Mouse (Mus musculus) midbrain, embryonic 14.5 days (tissue): ENCODE measurements around the gene Dmd. TPM values are rescaled to one million over a fixed set of nuclear protein-coding genes. Genes with fewer than 3 reads are reported as not detected.

ENCODE experiments used
- ATAC-seq: fragments of 200-750 bp; cut with Nextera tagmentation; 2 replicates; pipeline ENCODE4 v1.8.0; 2017; ENCODE audit warnings: moderate number of reproducible peaks, moderate library complexity; ENCODE audit not compliant: low FRiP score, low TSS enrichment
- DNase-seq: peaks from one replicate; pipeline ENCODE4 v3.0.0-alpha.2; 2015
- H3K27ac ChIP-seq: fragments of 300-500 bp; sonication (generic); replicated peaks from 2 replicates; pipeline ENCODE4 v1.5.1; 2014; ENCODE audit warnings: mild to moderate bottlenecking, low read depth, low read length, moderate library complexity
- H3K27me3 ChIP-seq: fragments of 300-500 bp; sonication (generic); 2 replicates; pipeline ENCODE4 v1.6.1; 2014; ENCODE audit warnings: low read length, control low read depth, mixed read lengths; ENCODE audit not compliant: control insufficient read depth, insufficient read depth
- H3K36me3 ChIP-seq: fragments of 300-500 bp; sonication (generic); 2 replicates; pipeline ENCODE4 v1.6.1; 2014; ENCODE audit warnings: low read length, control low read depth; ENCODE audit not compliant: control insufficient read depth, insufficient read depth
- H3K4me1 ChIP-seq: fragments of 300-500 bp; sonication (generic); 2 replicates; pipeline ENCODE4 v1.6.1; 2014; ENCODE audit warnings: mild to moderate bottlenecking, antibody characterized with exemption, low read length, control low read depth; ENCODE audit not compliant: control insufficient read depth, insufficient read depth
- H3K4me2 ChIP-seq: fragments of 300-500 bp; sonication (generic); 2 replicates; pipeline ENCODE4 v1.6.1; 2014; ENCODE audit warnings: mild to moderate bottlenecking, low read length, moderate library complexity
- H3K4me3 ChIP-seq: fragments of 300-500 bp; sonication (generic); replicated peaks from 2 replicates; pipeline ENCODE4 v1.5.1; 2014; ENCODE audit warnings: low read depth, low read length
- H3K9ac ChIP-seq: fragments of 300-500 bp; sonication (generic); replicated peaks from 2 replicates; pipeline ENCODE4 v1.6.1; 2014; ENCODE audit warnings: mild to moderate bottlenecking, low read length, moderate library complexity
- H3K9me3 ChIP-seq: fragments of 300-500 bp; sonication (generic); 2 replicates; pipeline ENCODE4 v1.6.1; 2016; ENCODE audit warnings: low read length, control low read depth, mixed read lengths; ENCODE audit not compliant: control insufficient read depth
- WGBS: fragments of 180-500 bp; shearing (Covaris S2); extraction: QIAGEN DNeasy Blood & Tissue Kit; methylation state at CpG from one replicate; pipeline ENCODE4 v1.1.7; 2014; 5-methylcytosine and 5-hydroxymethylcytosine counted together
- polyA plus RNA-seq: library from polyadenylated mRNA; unstranded; fragments of >200 nt; fragmentation: Nextera tagmentation; extraction: Ambion mirVana; gene quantifications from 2 replicates; pipeline ENCODE4 v1.2.1, GENCODE M21; 2014

Gene Dmd
- polyA plus RNA-seq, 1 experiment from 2014 or later = 29.0 TPM

DNA sequence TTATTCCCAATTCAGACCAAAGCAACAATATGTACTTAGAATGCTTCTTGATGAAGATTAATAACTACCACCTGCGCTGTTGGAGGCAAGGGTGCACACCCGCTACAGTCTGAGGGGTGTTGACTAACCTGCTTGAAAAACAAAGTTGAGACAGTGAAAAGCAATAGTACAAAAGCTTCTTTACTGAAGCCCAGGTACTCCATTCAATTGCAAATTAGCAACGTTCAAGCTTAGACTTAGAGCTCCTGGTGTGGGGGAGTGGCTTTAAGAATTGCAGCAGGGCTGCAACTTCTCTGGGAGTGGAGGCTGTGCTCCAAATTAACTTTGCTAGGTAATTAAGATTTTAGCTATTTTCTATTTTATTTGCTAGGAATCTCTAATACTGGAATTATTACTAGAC, 1495.3 kb downstream of the Dmd start:
- no peaks in the 10 kb centered on the region for H3K27me3 ChIP-seq
- DNase-seq (no peak), ATAC-seq (no peak)
- no peak overlapping the region for H3K9ac ChIP-seq
- H3K4me1 ChIP-seq = no peaks in the 10 kb centered on the region
- WGBS = 37% methylated on average over 3 of the region's 3 CpGs
- H3K4me3 ChIP-seq = no peak overlapping the region
- H3K4me2 ChIP-seq = no peak overlapping the region
- H3K27ac ChIP-seq = no peak overlapping the region
- H3K36me3 ChIP-seq = no peaks in the 10 kb centered on the region
- no peaks in the 10 kb centered on the region for H3K9me3 ChIP-seq

DNA sequence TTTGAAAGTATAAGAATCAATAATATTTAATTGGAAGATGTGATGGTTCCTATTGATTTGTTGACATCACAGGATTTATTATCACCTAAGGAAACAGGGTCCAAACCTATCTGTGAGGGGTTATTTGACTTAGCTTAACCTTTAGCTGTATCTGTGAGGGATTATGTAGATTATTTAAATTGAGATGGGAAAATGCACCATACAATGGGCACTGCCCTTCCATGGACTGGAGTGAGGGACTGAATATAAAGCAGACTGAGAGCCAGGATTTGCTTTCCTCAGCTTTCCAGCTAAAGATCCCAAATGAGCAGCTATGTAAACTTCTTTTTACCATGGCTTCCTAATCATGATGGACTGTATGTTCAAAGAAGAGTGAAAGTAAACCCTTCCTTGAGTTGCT, 1496.0 kb downstream of the Dmd start:
- Histone ChIP-seq H3K27ac (no peak overlapping the region), H3K9ac (no peak overlapping the region), H3K36me3 (no peaks in the 10 kb centered on the region), H3K27me3 (no peaks in the 10 kb centered on the region), H3K9me3 (no peaks in the 10 kb centered on the region), H3K4me1 (no peaks in the 10 kb centered on the region), H3K4me3 (no peak overlapping the region), H3K4me2 (no peak overlapping the region)
- ATAC-seq (no peak), DNase-seq (no peak)

DNA sequence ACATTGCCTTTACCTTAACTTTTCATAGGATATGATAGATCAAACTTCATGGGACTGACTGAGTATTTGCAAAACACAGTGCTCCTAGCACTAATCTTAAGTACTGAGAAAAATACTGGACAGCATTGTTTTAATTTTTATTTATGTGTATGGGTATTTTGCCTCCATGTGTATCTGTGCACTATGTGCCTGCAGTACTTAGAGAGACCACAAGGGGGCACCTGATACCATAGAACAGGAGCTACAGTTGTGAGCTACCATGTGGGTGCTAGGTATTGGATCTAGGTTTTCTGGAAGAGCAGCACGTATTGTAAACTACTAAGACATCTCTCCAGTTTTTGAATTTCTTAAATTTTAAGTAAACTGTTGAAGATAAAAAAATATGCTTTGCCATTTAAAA, 1505.8 kb downstream of the Dmd start:
- Histone ChIP-seq H3K4me3 (no peak overlapping the region), H3K4me2 (no peak overlapping the region), H3K4me1 (no peaks in the 10 kb centered on the region), H3K27me3 (no peaks in the 10 kb centered on the region), H3K9ac (no peak overlapping the region), H3K27ac (no peak overlapping the region), H3K9me3 (no peaks in the 10 kb centered on the region), H3K36me3 (no peaks in the 10 kb centered on the region)
- ATAC-seq (no peak), DNase-seq (peak; percentile 3)
- WGBS = 83% methylated on average over 1 of the region's 1 CpGs

DNA sequence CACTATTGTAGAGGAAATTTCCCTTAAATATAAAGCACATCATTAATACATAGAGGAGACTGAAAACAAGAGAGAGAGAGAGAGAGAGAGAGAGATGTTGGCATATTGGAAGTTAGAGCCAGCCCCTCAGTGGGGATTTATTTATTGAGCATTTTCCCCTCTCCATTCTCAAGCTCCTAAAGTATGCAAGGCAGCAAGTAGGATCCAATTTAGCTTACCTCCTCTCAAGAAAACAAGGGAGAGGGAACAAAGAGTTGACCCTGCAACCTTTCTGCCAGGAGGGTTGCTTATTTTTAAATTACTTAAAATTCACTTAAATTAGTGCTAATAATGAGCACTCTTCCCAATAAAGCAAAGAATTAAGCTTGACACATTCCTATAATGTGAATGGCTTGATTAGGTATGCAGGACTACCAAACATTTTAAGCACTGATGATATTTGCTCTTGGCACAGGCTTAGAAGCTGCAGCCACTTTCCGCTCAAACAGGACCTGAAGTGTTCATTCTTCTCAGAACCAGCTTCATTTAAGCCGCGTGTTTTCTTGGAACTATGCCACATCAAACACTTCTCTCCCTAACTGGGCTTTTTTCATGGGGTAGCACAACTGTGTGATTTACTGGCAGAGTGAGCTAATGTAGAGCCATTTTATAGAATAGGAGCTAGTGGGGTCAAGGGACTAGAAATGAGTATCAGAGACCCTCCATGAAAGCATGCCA, 1566.1 kb downstream of the Dmd start:
- no peak overlapping the region for H3K4me2 ChIP-seq
- H3K36me3 ChIP-seq = no peaks in the 10 kb centered on the region
- no peak for ATAC-seq
- no peaks in the 10 kb centered on the region for H3K9me3 ChIP-seq
- WGBS = 53% methylated on average over 3 of the region's 3 CpGs
- H3K27ac ChIP-seq = no peak overlapping the region
- no peak overlapping the region for H3K4me3 ChIP-seq
- peak; percentile 52 for DNase-seq
- H3K4me1 ChIP-seq = no peaks in the 10 kb centered on the region
- no peak overlapping the region for H3K9ac ChIP-seq
- H3K27me3 ChIP-seq = no peaks in the 10 kb centered on the region

DNA sequence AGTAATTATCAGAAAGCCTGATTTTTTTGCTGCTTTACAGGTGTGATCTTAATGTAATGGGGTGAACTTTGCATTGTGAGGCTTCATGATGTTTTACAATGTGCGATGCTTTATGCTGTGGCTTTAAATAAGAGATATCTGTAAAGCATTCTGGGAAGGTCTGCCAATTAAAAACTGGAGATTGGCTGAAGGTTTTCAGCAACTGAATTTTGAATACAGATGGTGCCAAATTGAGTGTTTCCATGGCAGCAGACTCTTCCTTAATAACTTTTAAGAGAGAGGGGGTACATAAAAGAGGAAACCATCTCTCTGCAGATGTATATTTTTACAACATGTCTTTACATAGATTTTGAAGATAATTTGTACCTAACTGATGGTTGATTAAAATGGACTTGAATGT, 1603.3 kb downstream of the Dmd start:
- Histone ChIP-seq H3K4me1 (no peaks in the 10 kb centered on the region), H3K27me3 (no peaks in the 10 kb centered on the region), H3K9ac (no peak overlapping the region), H3K4me3 (no peak overlapping the region), H3K4me2 (no peak overlapping the region), H3K27ac (no peak overlapping the region), H3K9me3 (no peaks in the 10 kb centered on the region), H3K36me3 (no peaks in the 10 kb centered on the region)
- 92% methylated on average over 1 of the region's 1 CpGs for WGBS
- DNase-seq (no peak), ATAC-seq (no peak)

DNA sequence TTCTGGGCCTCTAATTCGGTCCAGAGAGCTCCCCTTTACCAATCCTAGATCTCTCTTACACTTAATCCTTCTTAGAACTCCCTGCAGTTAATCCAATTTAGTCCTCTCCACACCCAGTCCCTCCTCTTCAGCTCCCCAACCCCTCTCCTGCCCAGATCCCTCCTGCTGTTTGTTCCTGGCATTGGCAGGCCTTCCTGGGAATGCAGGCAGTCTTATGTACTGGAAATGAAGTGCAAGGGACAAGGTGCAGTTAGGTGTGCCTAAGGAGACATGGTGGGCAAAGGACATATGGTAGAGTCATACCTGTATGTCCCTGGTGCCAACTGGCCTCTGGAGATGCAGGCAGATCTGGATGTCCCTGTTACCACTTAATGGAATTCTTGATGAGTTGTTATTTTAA, 1604.8 kb downstream of the Dmd start:
- Histone ChIP-seq H3K4me2 (no peak overlapping the region), H3K4me1 (no peaks in the 10 kb centered on the region), H3K9ac (no peak overlapping the region), H3K27ac (no peak overlapping the region), H3K9me3 (no peaks in the 10 kb centered on the region), H3K4me3 (no peak overlapping the region), H3K36me3 (no peaks in the 10 kb centered on the region), H3K27me3 (no peaks in the 10 kb centered on the region)
- DNase-seq (no peak), ATAC-seq (no peak)
- 14% methylated on average over 1 of the region's 1 CpGs for WGBS

DNA sequence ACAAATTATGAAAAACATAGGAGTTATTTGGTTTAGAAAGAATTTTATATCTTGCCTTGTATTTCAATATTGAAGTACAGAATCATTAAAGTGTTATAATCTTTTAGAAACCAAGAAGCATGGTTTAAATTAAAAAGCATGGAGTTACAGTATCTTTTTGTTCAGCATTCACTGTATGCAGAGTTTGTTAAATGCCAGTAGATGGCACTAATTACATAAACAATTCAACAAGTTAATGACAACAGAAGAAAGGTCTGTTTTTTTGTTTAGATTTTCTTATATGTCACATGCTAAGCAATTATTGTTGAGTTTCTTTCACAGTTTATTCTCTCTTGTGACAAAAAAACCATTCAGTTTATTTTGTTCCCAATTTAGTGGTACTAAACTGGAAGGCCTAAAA, 1649.8 kb downstream of the Dmd start:
- Histone ChIP-seq H3K4me1 (no peaks in the 10 kb centered on the region), H3K4me3 (no peak overlapping the region), H3K27ac (no peak overlapping the region), H3K9ac (no peak overlapping the region), H3K36me3 (no peaks in the 10 kb centered on the region), H3K27me3 (no peaks in the 10 kb centered on the region), H3K9me3 (no peaks in the 10 kb centered on the region), H3K4me2 (no peak overlapping the region)
- DNase-seq (peak; percentile 2), ATAC-seq (no peak)

DNA sequence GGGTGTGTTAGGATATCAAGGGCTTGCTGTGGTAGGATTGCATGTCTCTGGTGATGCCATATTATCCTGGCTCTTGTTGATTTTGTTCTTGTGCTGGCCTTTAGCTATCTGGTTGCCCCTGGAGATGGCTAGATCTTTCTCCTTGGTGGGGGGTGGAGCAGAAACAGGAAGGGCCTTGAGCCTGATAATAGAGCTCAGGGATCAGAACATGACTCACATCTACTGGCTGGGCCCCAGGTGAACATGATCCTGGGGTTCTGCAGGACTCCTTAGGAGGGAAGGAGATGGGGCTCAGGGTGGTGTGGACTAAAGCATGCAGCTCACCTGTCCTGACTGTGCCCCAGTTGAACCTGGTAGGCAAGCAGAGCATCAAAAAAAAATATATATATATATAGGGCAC, 1691.8 kb downstream of the Dmd start:
- Histone ChIP-seq H3K36me3 (no peaks in the 10 kb centered on the region), H3K4me3 (no peak overlapping the region), H3K4me2 (no peak overlapping the region), H3K9ac (no peak overlapping the region), H3K27me3 (no peaks in the 10 kb centered on the region), H3K4me1 (no peaks in the 10 kb centered on the region), H3K27ac (no peak overlapping the region), H3K9me3 (no peaks in the 10 kb centered on the region)
- ATAC-seq (no peak), DNase-seq (no peak)

DNA sequence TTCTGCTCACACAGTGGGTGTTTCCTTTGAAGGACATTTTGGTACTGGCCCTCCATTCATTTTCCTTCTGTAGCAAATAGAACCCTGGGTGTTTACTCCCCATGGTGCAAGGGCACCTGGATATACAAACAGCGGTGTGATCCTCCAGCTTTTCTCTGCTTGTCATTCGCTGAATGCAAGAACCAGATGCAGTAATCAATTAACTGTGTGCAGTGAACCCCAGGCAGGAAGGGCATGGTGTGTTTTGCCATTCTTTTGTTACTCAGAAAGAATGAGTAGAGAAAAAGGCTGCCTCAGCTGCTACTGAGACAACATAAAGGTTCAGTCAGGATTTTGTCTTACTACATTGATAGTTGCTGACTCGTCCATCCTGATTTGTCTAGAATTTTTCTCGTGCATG, 1799.0 kb downstream of the Dmd start:
- 21% methylated on average over 4 of the region's 4 CpGs for WGBS
- Histone ChIP-seq H3K4me1 (no peaks in the 10 kb centered on the region), H3K9ac (no peak overlapping the region), H3K36me3 (no peaks in the 10 kb centered on the region), H3K4me3 (no peak overlapping the region), H3K27me3 (no peaks in the 10 kb centered on the region), H3K4me2 (no peak overlapping the region), H3K9me3 (no peaks in the 10 kb centered on the region), H3K27ac (no peak overlapping the region)
- ATAC-seq (no peak), DNase-seq (no peak)
